Mouse (Mus musculus): Measurements from ENCODE around the gene Cftr. TPM values are rescaled to one million over a fixed set of nuclear protein-coding genes. Genes with fewer than 3 reads are reported as not detected.

Gene Cftr
- polyA plus RNA-seq, 1 experiment from 2014 or later = 5.3 TPM

- 19% methylated on average over 3 of the region's 3 CpGs for WGBS
Measured at GRCm38 (mm10) chr6:18225157-18225556, 54.7 kb downstream of the Cftr start.

GRCm38 (mm10) chr6:18246495-18246894, 76.0 kb downstream of the Cftr start:
- H3K4me2 ChIP-seq = no peak overlapping the region
- whole genome bisulfite sequencing = 67% methylated on average over 1 of the region's 1 CpGs
- H3K27me3 ChIP-seq (replicated peaks) = no peaks in the 10 kb centered on the region
- no peak overlapping the region for H3K27ac ChIP-seq
- no peak overlapping the region for H3K9ac ChIP-seq
- no peaks in the 10 kb centered on the region for H3K4me1 ChIP-seq
- H3K4me3 ChIP-seq (replicated peaks) = no peak overlapping the region
- no peak for ATAC-seq (ENCODE audit: insufficient read depth, low FRiP score, low read depth)
- no peaks in the 10 kb centered on the region for H3K9me3 ChIP-seq
- H3K36me3 ChIP-seq = no peaks in the 10 kb centered on the region

More at GRCm38 (mm10) chr6:18225157-18225556, 54.7 kb downstream of the Cftr start:
- Histone ChIP-seq H3K9ac (no peak overlapping the region), H3K27me3 (replicated peaks) (no peaks in the 10 kb centered on the region), H3K4me1 (no peaks in the 10 kb centered on the region), H3K36me3 (no peaks in the 10 kb centered on the region), H3K9me3 (no peaks in the 10 kb centered on the region), H3K4me3 (replicated peaks) (no peak overlapping the region), H3K27ac (no peak overlapping the region), H3K4me2 (no peak overlapping the region)
- no peak for ATAC-seq (ENCODE audit: insufficient read depth, low FRiP score, low read depth)

GRCm38 (mm10) chr6:18247891-18248463, 77.5 kb downstream of the Cftr start:
- peak; percentile 84 for ATAC-seq (ENCODE audit: insufficient read depth, low FRiP score, low read depth)

GRCm38 (mm10) chr6:18248464-18248863, 78.0 kb downstream of the Cftr start:
- Histone ChIP-seq H3K9ac (no peak overlapping the region), H3K4me3 (replicated peaks) (no peak overlapping the region), H3K4me1 (no peaks in the 10 kb centered on the region), H3K27ac (no peak overlapping the region), H3K9me3 (no peaks in the 10 kb centered on the region), H3K4me2 (no peak overlapping the region), H3K36me3 (no peaks in the 10 kb centered on the region), H3K27me3 (replicated peaks) (no peaks in the 10 kb centered on the region)
- ATAC-seq (ENCODE audit: insufficient read depth, low FRiP score, low read depth) = peak; percentile 80
- 28% methylated on average over 4 of the region's 4 CpGs for WGBS

More at GRCm38 (mm10) chr6:18247891-18248463, 77.5 kb downstream of the Cftr start:
- H3K9ac ChIP-seq = no peak overlapping the region
- no peaks in the 10 kb centered on the region for H3K36me3 ChIP-seq
- H3K4me1 ChIP-seq = no peaks in the 10 kb centered on the region
- no peak overlapping the region for H3K4me2 ChIP-seq
- no peak overlapping the region for H3K27ac ChIP-seq
- H3K4me3 ChIP-seq (replicated peaks) = no peak overlapping the region
- 55% methylated on average over 2 of the region's 2 CpGs for WGBS
- no peaks in the 10 kb centered on the region for H3K27me3 ChIP-seq (replicated peaks)
- no peaks in the 10 kb centered on the region for H3K9me3 ChIP-seq

GRCm38 (mm10) chr6:18254586-18254985, 84.1 kb downstream of the Cftr start:
- Histone ChIP-seq H3K36me3 (no peaks in the 10 kb centered on the region), H3K9ac (no peak overlapping the region), H3K4me3 (replicated peaks) (no peak overlapping the region), H3K27ac (no peak overlapping the region), H3K9me3 (no peaks in the 10 kb centered on the region), H3K4me2 (no peak overlapping the region), H3K27me3 (replicated peaks) (no peaks in the 10 kb centered on the region), H3K4me1 (no peaks in the 10 kb centered on the region)
- 55% methylated on average over 5 of the region's 5 CpGs for WGBS
- no peak for ATAC-seq (ENCODE audit: insufficient read depth, low FRiP score, low read depth)

- Histone ChIP-seq H3K9me3 (no peaks in the 10 kb centered on the region), H3K4me3 (replicated peaks) (no peak overlapping the region), H3K9ac (no peak overlapping the region), H3K27ac (no peak overlapping the region), H3K36me3 (no peaks in the 10 kb centered on the region), H3K4me2 (no peak overlapping the region), H3K27me3 (replicated peaks) (no peaks in the 10 kb centered on the region), H3K4me1 (no peaks in the 10 kb centered on the region)
- ATAC-seq (ENCODE audit: insufficient read depth, low FRiP score, low read depth) = no peak
- WGBS = 27% methylated on average over 1 of the region's 1 CpGs
Measured at GRCm38 (mm10) chr6:18270983-18271382, 100.5 kb downstream of the Cftr start.

GRCm38 (mm10) chr6:18300781-18301180, 130.3 kb downstream of the Cftr start:
- H3K4me2 ChIP-seq = no peak overlapping the region
- H3K36me3 ChIP-seq = no peaks in the 10 kb centered on the region
- no peaks in the 10 kb centered on the region for H3K4me1 ChIP-seq
- 68% methylated on average over 2 of the region's 2 CpGs for WGBS
- H3K4me3 ChIP-seq (replicated peaks) = no peak overlapping the region
- no peak for ATAC-seq (ENCODE audit: insufficient read depth, low FRiP score, low read depth)
- no peak overlapping the region for H3K27ac ChIP-seq
- H3K9ac ChIP-seq = no peak overlapping the region
- no peaks in the 10 kb centered on the region for H3K27me3 ChIP-seq (replicated peaks)
- H3K9me3 ChIP-seq = no peaks in the 10 kb centered on the region

- Histone ChIP-seq H3K9me3 (no peaks in the 10 kb centered on the region), H3K4me3 (replicated peaks) (no peak overlapping the region), H3K27me3 (replicated peaks) (no peaks in the 10 kb centered on the region), H3K4me2 (no peak overlapping the region), H3K4me1 (no peaks in the 10 kb centered on the region), H3K36me3 (no peaks in the 10 kb centered on the region), H3K9ac (no peak overlapping the region), H3K27ac (no peak overlapping the region)
- ATAC-seq (ENCODE audit: insufficient read depth, low FRiP score, low read depth) = no peak
- 82% methylated on average over 5 of the region's 5 CpGs for WGBS
Measured at GRCm38 (mm10) chr6:18302105-18302504, 131.6 kb downstream of the Cftr start.

- no peak for ATAC-seq (ENCODE audit: insufficient read depth, low FRiP score, low read depth)
- no peak overlapping the region for H3K27ac ChIP-seq
- H3K4me3 ChIP-seq (replicated peaks) = no peak overlapping the region
- H3K9ac ChIP-seq = no peak overlapping the region
- H3K9me3 ChIP-seq = no peaks in the 10 kb centered on the region
- 46% methylated on average over 3 of the region's 3 CpGs for WGBS
- H3K36me3 ChIP-seq = no peaks in the 10 kb centered on the region
- H3K27me3 ChIP-seq (replicated peaks) = no peaks in the 10 kb centered on the region
- H3K4me1 ChIP-seq = no peaks in the 10 kb centered on the region
- H3K4me2 ChIP-seq = no peak overlapping the region
Measured at GRCm38 (mm10) chr6:18303228-18303627, 132.7 kb downstream of the Cftr start.

- Histone ChIP-seq H3K36me3 (no peaks in the 10 kb centered on the region), H3K9ac (no peak overlapping the region), H3K9me3 (no peaks in the 10 kb centered on the region), H3K4me3 (replicated peaks) (no peak overlapping the region), H3K27me3 (replicated peaks) (no peaks in the 10 kb centered on the region), H3K4me1 (no peaks in the 10 kb centered on the region), H3K4me2 (no peak overlapping the region), H3K27ac (no peak overlapping the region)
- no peak for ATAC-seq (ENCODE audit: insufficient read depth, low FRiP score, low read depth)
- WGBS = 56% methylated on average over 4 of the region's 4 CpGs
Measured at GRCm38 (mm10) chr6:18305130-18305529, 134.6 kb downstream of the Cftr start.

- no peak overlapping the region for H3K4me2 ChIP-seq
- H3K4me3 ChIP-seq (replicated peaks) = no peak overlapping the region
- WGBS = 10% methylated on average over 2 of the region's 2 CpGs
- ATAC-seq (ENCODE audit: insufficient read depth, low FRiP score, low read depth) = no peak
- H3K27ac ChIP-seq = no peak overlapping the region
- no peaks in the 10 kb centered on the region for H3K4me1 ChIP-seq
- no peak overlapping the region for H3K9ac ChIP-seq
- no peaks in the 10 kb centered on the region for H3K36me3 ChIP-seq
- H3K27me3 ChIP-seq (replicated peaks) = no peaks in the 10 kb centered on the region
- no peaks in the 10 kb centered on the region for H3K9me3 ChIP-seq
Measured at GRCm38 (mm10) chr6:18310983-18311382, 140.5 kb downstream of the Cftr start.

- no peaks in the 10 kb centered on the region for H3K4me1 ChIP-seq
- no peak overlapping the region for H3K27ac ChIP-seq
- no peak for ATAC-seq (ENCODE audit: insufficient read depth, low FRiP score, low read depth)
- no peak overlapping the region for H3K4me3 ChIP-seq (replicated peaks)
- H3K9me3 ChIP-seq = no peaks in the 10 kb centered on the region
- no peaks in the 10 kb centered on the region for H3K36me3 ChIP-seq
- no peak overlapping the region for H3K4me2 ChIP-seq
- no peaks in the 10 kb centered on the region for H3K27me3 ChIP-seq (replicated peaks)
- WGBS = 75% methylated on average over 3 of the region's 3 CpGs
- no peak overlapping the region for H3K9ac ChIP-seq
Measured at GRCm38 (mm10) chr6:18314365-18314943, 144.0 kb downstream of the Cftr start.

GRCm38 (mm10) chr6:18322950-18323349, 152.5 kb downstream of the Cftr start:
- H3K9me3 ChIP-seq = no peaks in the 10 kb centered on the region
- H3K36me3 ChIP-seq = no peaks in the 10 kb centered on the region
- WGBS = 90% methylated on average over 1 of the region's 1 CpGs
- no peak overlapping the region for H3K4me3 ChIP-seq (replicated peaks)
- H3K27ac ChIP-seq = no peak overlapping the region
- H3K9ac ChIP-seq = no peak overlapping the region
- H3K4me2 ChIP-seq = no peak overlapping the region
- no peaks in the 10 kb centered on the region for H3K4me1 ChIP-seq
- no peaks in the 10 kb centered on the region for H3K27me3 ChIP-seq (replicated peaks)
- no peak for ATAC-seq (ENCODE audit: insufficient read depth, low FRiP score, low read depth)
